Mouse (Mus musculus): ENCODE data around the gene Krt5.

- TF ChIP-seq CHD2 (IDR thresholded peaks at IDR 0.05; ENCODE audit: low read depth, low read length): no peak
- TF ChIP-seq HCFC1 (IDR thresholded peaks at IDR 0.05; ENCODE audit: borderline replicate concordance, insufficient read depth, low read length): no peak
- TF ChIP-seq ZNF384 (IDR thresholded peaks at IDR 0.05; ENCODE audit: low read depth, low read length): no peak
- no peak for TF ChIP-seq ZC3H11A (IDR thresholded peaks at IDR 0.05; ENCODE audit: borderline replicate concordance, low read depth, low read length)
- no peak for TF ChIP-seq MAFK (IDR thresholded peaks at IDR 0.05; ENCODE audit: insufficient read depth, low read depth, low read length)
Measured at GRCm38 (mm10) chr15:101708683-101709082, 4.0 kb downstream of the Krt5 start.
